Mouse (Mus musculus) ES-E14 (cell line): ENCODE measurements around the gene Rab23. TPM values are rescaled to one million over a fixed set of nuclear protein-coding genes. Genes with fewer than 3 reads are reported as not detected.

Experiments used
- DNase-seq: peaks from one replicate; pipeline ENCODE4 v3.0.0-alpha.2; 2013; ENCODE audit warnings: low read depth, low spot score
- H3K27ac ChIP-seq: 2 replicates; pipeline ENCODE4 v1.5.1; 2012; ENCODE audit warnings: low read depth, mild to moderate bottlenecking, low read length, moderate library complexity, mixed read lengths; ENCODE audit not compliant: poor library complexity, insufficient read depth, severe bottlenecking
- H3K36me3 ChIP-seq: 2 replicates; pipeline ENCODE4 v1.6.1; 2012; ENCODE audit warnings: mild to moderate bottlenecking, low read length, moderate library complexity, mixed read lengths; ENCODE audit not compliant: control insufficient read depth, poor library complexity, insufficient read depth, severe bottlenecking
- H3K4me1 ChIP-seq, 2 experiments: fragments of 150-350 bp in 1 of 2; sonication (generic) in 1 of 2; 2 replicates each; pipeline ENCODE4 v1.6.1; 2012; ENCODE audit warnings: low read length in 2 of 2, mild to moderate bottlenecking in 1 of 2, mixed read lengths in 1 of 2; ENCODE audit not compliant: control insufficient read depth in 2 of 2, insufficient read depth in 2 of 2, poor library complexity in 1 of 2
- H3K4me3 ChIP-seq, 2 experiments: fragments of 150-350 bp in 1 of 2; sonication (generic) in 1 of 2; 2 replicates each; pipeline ENCODE4 v1.5.1; 2012; ENCODE audit warnings: low read length in 2 of 2, low read depth in 1 of 2, mild to moderate bottlenecking in 1 of 2, mixed read lengths in 1 of 2; ENCODE audit not compliant: insufficient read depth in 1 of 2, poor library complexity in 1 of 2, severe bottlenecking in 1 of 2
- H3K9ac ChIP-seq: 2 replicates; pipeline ENCODE4 v1.6.1; 2012; ENCODE audit warnings: low read depth, mild to moderate bottlenecking, low read length, mixed read lengths; ENCODE audit not compliant: poor library complexity, insufficient read depth, severe bottlenecking
- H3K9me3 ChIP-seq: fragments of 150-350 bp; sonication (generic); 2 replicates; pipeline ENCODE4 v1.6.1; 2012; ENCODE audit warnings: low read depth, mild to moderate bottlenecking, low read length; ENCODE audit not compliant: control insufficient read depth, insufficient read depth
- CHD2 ChIP-seq: IDR thresholded peaks from 2 replicates; pipeline ENCODE4 v1.6.1; 2014; ENCODE audit warnings: mild to moderate bottlenecking, low read depth, low read length, inconsistent platforms
- HCFC1 ChIP-seq: IDR thresholded peaks from 2 replicates; pipeline ENCODE4 v1.6.1; 2012; ENCODE audit warnings: low read length, inconsistent platforms, borderline replicate concordance; ENCODE audit not compliant: insufficient read depth
- MAFK ChIP-seq: IDR thresholded peaks from 2 replicates; pipeline ENCODE4 v1.6.1; 2014; ENCODE audit warnings: mild to moderate bottlenecking, low read depth, low read length, inconsistent platforms; ENCODE audit not compliant: insufficient read depth
- ZC3H11A ChIP-seq: IDR thresholded peaks from 2 replicates; pipeline ENCODE4 v1.6.1; 2012; ENCODE audit warnings: low read depth, mild to moderate bottlenecking, inconsistent platforms, low read length, borderline replicate concordance
- ZNF384 ChIP-seq: IDR thresholded peaks from 2 replicates; pipeline ENCODE4 v1.6.1; 2012; ENCODE audit warnings: low read depth, low read length, inconsistent platforms
- in situ Hi-C, 2 experiments: fragments of 600-800 bp; cut with MboI; formaldehyde crosslinking; loops; one replicate each; pipeline ENCODE4 v1.15.1; 2025; ENCODE audit warnings: low sequenced_read_pairs in 2 of 2, inconsistent platforms in 1 of 2; ENCODE audit not compliant: unreplicated experiment in 2 of 2
- total RNA-seq: library from RNA; depleted of rRNA; stranded (reverse); fragments of 300-350 nt; gene quantifications from 2 replicates; pipeline ENCODE4 v1.2.3, GENCODE M21; 2012

Gene Rab23
- total RNA-seq, 1 experiment = 20.7 TPM

GRCm38 (mm10) chr1:33688810-33689209 lies 30.9 kb upstream of the Rab23 start:
- DNase-seq = no peak
- H3K27ac ChIP-seq = no peak overlapping the region
- in situ Hi-C loops = no loop called here
- H3K36me3 ChIP-seq = no peaks in the 10 kb centered on the region
- TF ChIP-seq CHD2 (no peak), ZNF384 (no peak), ZC3H11A (no peak), HCFC1 (no peak), MAFK (no peak)
- no peak overlapping the region for H3K4me3 ChIP-seq
- no peak overlapping the region for H3K9ac ChIP-seq
- no peaks in the 10 kb centered on the region for H3K9me3 ChIP-seq
- H3K4me1 ChIP-seq = peaks cover 0 to 3% of the 10 kb centered on the region in 2 experiments; a peak in 2 of 4 replicates

DNA sequence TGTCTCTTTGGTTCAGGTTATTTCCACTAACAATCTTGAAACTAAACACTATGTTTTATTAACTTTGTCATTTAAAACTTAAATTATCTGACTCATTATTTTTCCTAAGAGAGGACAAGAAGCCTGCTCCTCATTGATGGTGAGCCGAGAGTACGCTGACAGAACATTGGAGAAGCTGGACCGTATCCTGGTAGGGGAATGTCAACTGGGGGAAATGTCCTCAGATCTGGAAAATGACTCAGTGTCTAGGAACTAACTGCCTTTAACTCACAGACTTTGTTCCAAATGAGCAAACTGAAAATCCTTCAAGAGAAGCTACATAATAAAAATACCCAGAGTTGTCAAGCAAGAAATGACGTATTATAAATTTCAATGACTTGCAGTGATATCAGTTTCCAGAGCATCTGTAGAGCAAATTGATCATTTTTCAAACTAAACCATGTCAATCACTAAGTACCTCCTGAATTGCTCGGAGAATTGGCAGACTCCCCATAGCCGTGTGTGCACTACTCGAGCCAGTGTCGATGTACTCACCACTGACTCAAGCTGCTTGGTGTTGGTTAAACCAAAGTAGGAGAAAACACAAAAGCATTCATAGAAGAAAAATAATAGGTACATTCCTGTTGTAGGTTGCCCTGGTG lies 30.1 kb upstream of the Rab23 start:
- no peak overlapping the region for H3K27ac ChIP-seq
- H3K36me3 ChIP-seq = no peaks in the 10 kb centered on the region
- peaks cover 0 to 3% of the 10 kb centered on the region in 2 experiments; a peak in 2 of 4 replicates for H3K4me1 ChIP-seq
- no peak overlapping the region; the same call in 1 of the 2 replicates for H3K9ac ChIP-seq
- no peak for DNase-seq
- no peak for TF ChIP-seq HCFC1
- no peak for TF ChIP-seq ZC3H11A
- no peak for TF ChIP-seq CHD2
- no peak for TF ChIP-seq MAFK
- no peak for TF ChIP-seq ZNF384
- no peak overlapping the region for H3K4me3 ChIP-seq
- H3K9me3 ChIP-seq = no peaks in the 10 kb centered on the region
- in situ Hi-C loops = no loop called here

GRCm38 (mm10) chr1:33690087-33690448 lies 29.6 kb upstream of the Rab23 start:
- in situ Hi-C loops = no loop called here

DNA sequence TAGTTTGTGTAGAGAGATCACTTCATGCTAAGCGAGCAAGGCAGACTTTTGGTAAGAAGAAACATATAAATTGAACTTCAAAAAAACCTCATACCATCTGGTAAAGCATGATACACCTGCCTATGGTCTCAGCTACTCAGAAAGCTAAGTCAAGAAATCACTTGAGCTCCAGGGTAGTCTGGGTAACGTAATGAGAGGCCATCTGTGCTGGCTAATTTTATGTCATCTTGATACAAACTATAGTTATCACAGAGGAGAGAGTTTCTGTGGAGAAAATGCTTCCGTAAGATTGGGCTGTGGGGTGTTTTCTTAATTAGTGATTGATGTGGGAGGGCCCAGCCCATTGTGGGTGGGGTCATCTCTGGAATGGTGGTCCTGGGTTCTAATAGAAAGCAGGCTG lies 25.8 kb upstream of the Rab23 start:
- H3K4me3 ChIP-seq = no peak overlapping the region
- no peak overlapping the region for H3K9ac ChIP-seq
- H3K4me1 ChIP-seq = peaks cover 0 to 3% of the 10 kb centered on the region in 2 experiments; a peak in 2 of 4 replicates
- H3K27ac ChIP-seq = no peak overlapping the region
- no peak for TF ChIP-seq ZNF384
- H3K9me3 ChIP-seq = no peaks in the 10 kb centered on the region
- DNase-seq = no peak
- H3K36me3 ChIP-seq = no peaks in the 10 kb centered on the region
- in situ Hi-C loops = no loop called here

More at GRCm38 (mm10) chr1:33690087-33690448, 29.6 kb upstream of the Rab23 start:
- H3K4me3 ChIP-seq = no peak overlapping the region
- H3K9ac ChIP-seq = no peak overlapping the region
- H3K27ac ChIP-seq = no peak overlapping the region
- H3K9me3 ChIP-seq = no peaks in the 10 kb centered on the region
- TF ChIP-seq ZC3H11A (no peak), ZNF384 (no peak), HCFC1 (no peak)
- peaks cover 0 to 3% of the 10 kb centered on the region in 2 experiments; a peak in 2 of 4 replicates for H3K4me1 ChIP-seq
- H3K36me3 ChIP-seq = no peaks in the 10 kb centered on the region
- DNase-seq = no peak

GRCm38 (mm10) chr1:33696016-33696415 lies 23.7 kb upstream of the Rab23 start:
- H3K27ac ChIP-seq = no peak overlapping the region
- no peak overlapping the region for H3K4me3 ChIP-seq
- no peak overlapping the region for H3K9ac ChIP-seq
- in situ Hi-C loops = no loop called here
- no peak for DNase-seq
- no peaks in the 10 kb centered on the region for H3K4me1 ChIP-seq
- TF ChIP-seq MAFK (no peak), HCFC1 (no peak), CHD2 (no peak), ZNF384 (no peak), ZC3H11A (no peak)
- no peaks in the 10 kb centered on the region for H3K36me3 ChIP-seq
- no peaks in the 10 kb centered on the region for H3K9me3 ChIP-seq
